Mouse (Mus musculus): Measurements from ENCODE around the gene Tln1. TPM values are rescaled to one million over a fixed set of nuclear protein-coding genes. Genes with fewer than 3 reads are reported as not detected.
A peak's percentile ranks its signal among the peaks of the same experiment; 100 is the strongest.
"Not testable (repeated sequence)": the region's sequence is repeated elsewhere in the genome, so short reads cannot be mapped to it uniquely, and the experiment has no call there.

Tln1 gene
- total RNA-seq, 2 experiments from 2014 or later, result 50.6 to 64.8 TPM

GRCm38 (mm10) chr4:43506536-43507185, 55.8 kb downstream of the Tln1 start, which contains the start of gene Car9:
TSS of gene Car9 (plus strand) at chr4:43506966.
- peak; percentile 73 for DNase-seq (ENCODE audit: low spot score)

- no peak for DNase-seq (ENCODE audit: low spot score)
Observed at GRCm38 (mm10) chr4:43506074-43506473, 56.4 kb downstream of the Tln1 start.

GRCm38 (mm10) chr4:43504269-43504668, 58.2 kb downstream of the Tln1 start:
- no peak for DNase-seq (ENCODE audit: low spot score)

- DNase-seq (ENCODE audit: low spot score), result no peak
Observed at GRCm38 (mm10) chr4:43503506-43503905, 59.0 kb downstream of the Tln1 start.

- DNase-seq (ENCODE audit: low spot score), result no peak
Observed at GRCm38 (mm10) chr4:43503041-43503440, 59.5 kb downstream of the Tln1 start.

- DNase-seq (ENCODE audit: low spot score), result peak; percentile 70
Observed at GRCm38 (mm10) chr4:43499407-43500333, 62.8 kb downstream of the Tln1 start, which contains the start of gene Arhgef39. TSS of gene Arhgef39 (minus strand) at chr4:43499695.

- DNase-seq (ENCODE audit: low spot score), result no peak
Observed at GRCm38 (mm10) chr4:43498983-43499382, 63.5 kb downstream of the Tln1 start.

DNA sequence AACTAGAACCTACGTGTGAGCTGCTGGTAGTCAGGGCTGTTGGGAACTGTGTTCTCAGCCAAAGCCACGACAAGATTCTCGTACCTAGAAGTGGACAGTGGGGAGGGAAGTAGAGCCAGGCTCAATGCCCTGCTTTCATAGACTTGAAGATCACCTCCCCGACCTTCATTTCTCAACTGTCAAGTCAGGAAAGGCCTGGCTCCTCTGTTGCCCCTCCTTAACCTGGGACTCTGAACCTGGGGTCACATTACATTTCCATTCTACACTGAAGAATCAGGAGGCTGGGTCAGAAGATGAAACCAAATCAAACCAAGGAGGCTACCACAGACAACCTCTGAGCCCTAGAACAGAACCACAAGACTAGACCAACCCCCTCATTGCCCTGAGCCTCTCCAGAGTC, 64.5 kb downstream of the Tln1 start:
- DNase-seq (ENCODE audit: low spot score), result no peak

GRCm38 (mm10) chr4:43497405-43497804, 65.1 kb downstream of the Tln1 start:
- no peak for DNase-seq (ENCODE audit: low spot score)

GRCm38 (mm10) chr4:43496587-43496986, 65.9 kb downstream of the Tln1 start:
- no peak for DNase-seq (ENCODE audit: low spot score)

- no peak for DNase-seq (ENCODE audit: low spot score)
Observed at GRCm38 (mm10) chr4:43493846-43494240, 68.6 kb downstream of the Tln1 start.

GRCm38 (mm10) chr4:43493186-43493845, 69.2 kb downstream of the Tln1 start:
- DNase-seq (ENCODE audit: low spot score), result peak; percentile 96

DNA sequence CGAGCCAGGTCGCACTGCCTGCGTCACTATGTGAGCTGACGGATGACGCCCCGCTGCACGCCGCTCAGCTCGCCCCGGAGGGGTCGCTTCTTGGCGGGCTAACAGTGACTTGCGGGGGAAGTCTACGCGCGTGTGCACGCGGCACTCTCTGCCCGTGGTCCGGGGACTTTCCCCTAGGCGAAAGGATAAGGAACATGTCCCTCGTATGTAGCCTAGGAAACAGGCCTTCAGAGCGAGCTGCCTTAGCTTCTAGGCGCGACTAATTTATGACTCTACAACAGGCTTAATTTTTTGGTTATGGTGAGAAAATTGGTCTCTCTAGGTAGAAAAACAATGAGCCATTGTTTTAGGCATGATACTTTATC, 69.7 kb downstream of the Tln1 start, which contains the start of gene Ccdc107:
Gene Ccdc107 (plus strand): TSS at position 80 of the 365 bp plus-strand sequence.
- peak; percentile 93 for DNase-seq (ENCODE audit: low spot score)

DNA sequence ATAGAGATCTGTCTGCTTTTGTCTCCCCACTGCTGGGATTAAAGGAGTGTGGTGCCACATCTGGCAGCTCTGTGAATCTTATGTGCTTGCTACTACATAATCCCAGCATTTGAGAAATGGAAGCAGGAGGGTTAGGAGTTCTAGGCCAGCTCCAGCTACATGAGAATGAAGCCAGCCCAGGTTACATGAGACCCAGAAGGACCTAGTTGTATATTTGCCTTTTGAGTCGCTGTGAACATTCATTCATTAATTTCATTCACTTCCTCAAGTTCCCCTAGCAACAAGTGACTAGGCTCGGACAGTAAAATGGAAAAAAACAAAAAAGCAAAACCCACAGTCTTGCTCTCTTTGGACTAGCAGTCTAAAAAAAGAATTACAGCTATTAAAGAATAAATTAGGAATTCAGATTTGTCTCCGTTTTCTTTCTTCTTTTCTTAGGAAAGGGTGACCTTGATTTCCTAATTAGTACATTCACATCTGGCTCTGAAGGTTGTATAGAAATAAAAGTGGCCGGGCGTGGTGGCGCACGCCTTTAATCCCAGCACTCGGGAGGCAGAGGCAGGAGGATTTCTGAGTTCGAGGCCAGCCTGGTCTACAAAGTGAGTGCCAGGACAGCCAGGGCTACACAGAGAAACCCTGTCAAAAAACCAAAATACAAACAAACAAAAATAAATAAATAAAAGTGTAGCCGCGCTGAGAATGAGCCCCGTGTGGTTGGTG, 70.2 kb downstream of the Tln1 start:
- no peak for DNase-seq (ENCODE audit: low spot score)

- DNase-seq (ENCODE audit: low spot score), result no peak
Observed at GRCm38 (mm10) chr4:43490801-43491200, 71.7 kb downstream of the Tln1 start.

- DNase-seq (ENCODE audit: low spot score), result no peak
Observed at GRCm38 (mm10) chr4:43489611-43490010, 72.9 kb downstream of the Tln1 start.

GRCm38 (mm10) chr4:43485666-43486065, 76.8 kb downstream of the Tln1 start:
- DNase-seq (ENCODE audit: low spot score), result not testable (repeated sequence)

DNA sequence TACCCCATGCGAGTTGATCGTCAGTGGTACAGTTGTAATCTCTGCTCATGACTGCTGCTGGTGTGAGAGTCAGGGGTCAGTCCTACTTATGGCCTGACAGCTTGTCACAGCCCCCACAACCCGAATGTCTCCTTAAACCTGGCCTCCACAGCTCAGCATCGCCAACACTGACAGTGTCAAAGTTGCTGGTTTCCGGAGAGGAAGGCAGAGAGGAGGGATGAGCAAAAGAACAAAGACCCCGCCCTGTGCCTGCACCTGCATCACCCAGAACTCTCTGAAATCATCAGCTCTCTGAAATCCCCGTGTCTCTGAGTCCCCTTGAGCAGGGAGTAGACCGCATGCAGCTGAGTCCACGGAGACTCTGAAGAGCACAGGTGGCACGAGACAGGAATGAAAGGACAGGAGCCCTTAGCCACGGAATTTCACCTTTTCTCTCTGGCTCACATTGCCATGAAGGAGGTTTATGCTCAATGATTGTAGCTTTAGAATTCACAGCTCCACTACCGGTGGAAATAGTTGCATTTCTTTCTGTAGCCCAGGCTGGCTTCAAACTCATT, 78.9 kb downstream of the Tln1 start, which contains the start of gene Sit1:
Gene Sit1 (minus strand): TSS at position 200 of the 557 bp plus-strand sequence.
- DNase-seq (ENCODE audit: low spot score), result no peak

- no peak for DNase-seq (ENCODE audit: low spot score)
Observed at GRCm38 (mm10) chr4:43482591-43482990, 79.9 kb downstream of the Tln1 start.

- no peak for DNase-seq (ENCODE audit: low spot score)
Observed at GRCm38 (mm10) chr4:43481894-43482456, 80.5 kb downstream of the Tln1 start.
